Mouse (Mus musculus): Measurements from ENCODE around the gene Limch1. TPM values are rescaled to one million over a fixed set of nuclear protein-coding genes. Genes with fewer than 3 reads are reported as not detected.

Gene Limch1
- polyA plus RNA-seq, 1 experiment from 2014 or later = 58.6 TPM

GRCm38 (mm10) chr5:66717931-66718330, 27.7 kb upstream of the Limch1 start:
- WGBS = 68% methylated on average over 4 of the region's 4 CpGs

GRCm38 (mm10) chr5:66718413-66718812, 27.2 kb upstream of the Limch1 start:
- no peaks in the 10 kb centered on the region for H3K27me3 ChIP-seq (ENCODE audit: control insufficient read depth, insufficient read depth, low read length)
- H3K4me3 ChIP-seq (replicated peaks; ENCODE audit: low read length) = no peak overlapping the region
- no peak overlapping the region for H3K4me2 ChIP-seq (replicated peaks)
- H3K36me3 ChIP-seq (replicated peaks; ENCODE audit: control insufficient read depth, insufficient read depth) = no peaks in the 10 kb centered on the region
- H3K9me3 ChIP-seq (ENCODE audit: control insufficient read depth, low read length) = no peaks in the 10 kb centered on the region
- no peak for ATAC-seq (ENCODE audit: low FRiP score)
- no peak overlapping the region for H3K9ac ChIP-seq
- no peak for DNase-seq (ENCODE audit: low spot score)
- 56% methylated on average over 3 of the region's 3 CpGs for WGBS
- 0 out of 2 replicates have a peak, but pooled peaks cover 3% of the 10 kb centered on the region for H3K4me1 ChIP-seq (replicated peaks; ENCODE audit: control insufficient read depth, insufficient read depth, low read length)
- H3K27ac ChIP-seq = no peak overlapping the region

More at GRCm38 (mm10) chr5:66717931-66718330, 27.7 kb upstream of the Limch1 start:
- Histone ChIP-seq H3K9me3 (ENCODE audit: control insufficient read depth, low read length) (no peaks in the 10 kb centered on the region), H3K4me3 (replicated peaks; ENCODE audit: low read length) (no peak overlapping the region), H3K4me1 (replicated peaks; ENCODE audit: control insufficient read depth, insufficient read depth, low read length) (0 out of 2 replicates have a peak, but pooled peaks cover 3% of the 10 kb centered on the region), H3K9ac (no peak overlapping the region), H3K27me3 (ENCODE audit: control insufficient read depth, insufficient read depth, low read length) (no peaks in the 10 kb centered on the region), H3K36me3 (replicated peaks; ENCODE audit: control insufficient read depth, insufficient read depth) (no peaks in the 10 kb centered on the region), H3K27ac (no peak overlapping the region), H3K4me2 (replicated peaks) (no peak overlapping the region)
- ATAC-seq (ENCODE audit: low FRiP score) = no peak
- no peak for DNase-seq (ENCODE audit: low spot score)

GRCm38 (mm10) chr5:66718880-66719279, 26.7 kb upstream of the Limch1 start:
- WGBS = 72% methylated on average over 7 of the region's 7 CpGs

GRCm38 (mm10) chr5:66720921-66721320, 24.7 kb upstream of the Limch1 start:
- Histone ChIP-seq H3K9ac (no peak overlapping the region), H3K4me3 (replicated peaks; ENCODE audit: low read length) (no peak overlapping the region), H3K4me1 (replicated peaks; ENCODE audit: control insufficient read depth, insufficient read depth, low read length) (0 out of 2 replicates have a peak, but pooled peaks cover 3% of the 10 kb centered on the region), H3K9me3 (ENCODE audit: control insufficient read depth, low read length) (no peaks in the 10 kb centered on the region), H3K27me3 (ENCODE audit: control insufficient read depth, insufficient read depth, low read length) (no peaks in the 10 kb centered on the region), H3K27ac (no peak overlapping the region), H3K36me3 (replicated peaks; ENCODE audit: control insufficient read depth, insufficient read depth) (no peaks in the 10 kb centered on the region), H3K4me2 (replicated peaks) (no peak overlapping the region)
- ATAC-seq (ENCODE audit: low FRiP score) = no peak
- DNase-seq (ENCODE audit: low spot score) = no peak
- WGBS = 15% methylated on average over 5 of the region's 5 CpGs

More at GRCm38 (mm10) chr5:66718880-66719279, 26.7 kb upstream of the Limch1 start:
- Histone ChIP-seq H3K4me3 (replicated peaks; ENCODE audit: low read length) (no peak overlapping the region), H3K27me3 (ENCODE audit: control insufficient read depth, insufficient read depth, low read length) (no peaks in the 10 kb centered on the region), H3K4me1 (replicated peaks; ENCODE audit: control insufficient read depth, insufficient read depth, low read length) (0 out of 2 replicates have a peak, but pooled peaks cover 3% of the 10 kb centered on the region), H3K9me3 (ENCODE audit: control insufficient read depth, low read length) (no peaks in the 10 kb centered on the region), H3K4me2 (replicated peaks) (no peak overlapping the region), H3K9ac (no peak overlapping the region), H3K36me3 (replicated peaks; ENCODE audit: control insufficient read depth, insufficient read depth) (no peaks in the 10 kb centered on the region), H3K27ac (no peak overlapping the region)
- ATAC-seq (ENCODE audit: low FRiP score) (no peak), DNase-seq (ENCODE audit: low spot score) (no peak)

- H3K4me3 ChIP-seq (replicated peaks; ENCODE audit: low read length) = no peak overlapping the region
- H3K9me3 ChIP-seq (ENCODE audit: control insufficient read depth, low read length) = no peaks in the 10 kb centered on the region
- H3K27me3 ChIP-seq (ENCODE audit: control insufficient read depth, insufficient read depth, low read length) = no peaks in the 10 kb centered on the region
- H3K27ac ChIP-seq = peak overlapping the region; percentile 23; the same call in 1 of the 2 replicates
- ATAC-seq (ENCODE audit: low FRiP score) (no peak), DNase-seq (ENCODE audit: low spot score) (no peak)
- 78% methylated on average over 9 of the region's 9 CpGs for WGBS
- H3K9ac ChIP-seq = no peak overlapping the region
- 0 out of 2 replicates have a peak, but pooled peaks cover 3% of the 10 kb centered on the region for H3K4me1 ChIP-seq (replicated peaks; ENCODE audit: control insufficient read depth, insufficient read depth, low read length)
- no peak overlapping the region for H3K4me2 ChIP-seq (replicated peaks)
- no peaks in the 10 kb centered on the region for H3K36me3 ChIP-seq (replicated peaks; ENCODE audit: control insufficient read depth, insufficient read depth)
These were observed 23.0 kb upstream of the Limch1 start for GRCm38 (mm10) chr5:66722586-66722985.

GRCm38 (mm10) chr5:66723037-66723436, 22.6 kb upstream of the Limch1 start:
- no peak overlapping the region; the same call in 1 of the 2 replicates for H3K9ac ChIP-seq
- no peak for ATAC-seq (ENCODE audit: low FRiP score)
- H3K4me2 ChIP-seq (replicated peaks) = no peak overlapping the region
- WGBS = 59% methylated on average over 4 of the region's 4 CpGs
- H3K36me3 ChIP-seq (replicated peaks; ENCODE audit: control insufficient read depth, insufficient read depth) = no peaks in the 10 kb centered on the region
- peak overlapping the region; percentile 23; the same call in 1 of the 2 replicates for H3K27ac ChIP-seq
- H3K9me3 ChIP-seq (ENCODE audit: control insufficient read depth, low read length) = no peaks in the 10 kb centered on the region
- no peaks in the 10 kb centered on the region for H3K27me3 ChIP-seq (ENCODE audit: control insufficient read depth, insufficient read depth, low read length)
- H3K4me1 ChIP-seq (replicated peaks; ENCODE audit: control insufficient read depth, insufficient read depth, low read length) = 0 out of 2 replicates have a peak, but pooled peaks cover 3% of the 10 kb centered on the region
- H3K4me3 ChIP-seq (replicated peaks; ENCODE audit: low read length) = no peak overlapping the region
- no peak for DNase-seq (ENCODE audit: low spot score)

- DNase-seq (ENCODE audit: low spot score) (no peak), ATAC-seq (ENCODE audit: low FRiP score) (no peak)
- Histone ChIP-seq H3K27ac (0 out of 2 replicates have a peak overlapping the region, but pooled peaks have one; percentile 4), H3K27me3 (ENCODE audit: control insufficient read depth, insufficient read depth, low read length) (no peaks in the 10 kb centered on the region), H3K4me3 (replicated peaks; ENCODE audit: low read length) (no peak overlapping the region), H3K4me1 (replicated peaks; ENCODE audit: control insufficient read depth, insufficient read depth, low read length) (0 out of 2 replicates have a peak, but pooled peaks cover 3% of the 10 kb centered on the region), H3K9ac (no peak overlapping the region; the same call in 1 of the 2 replicates), H3K4me2 (replicated peaks) (no peak overlapping the region), H3K36me3 (replicated peaks; ENCODE audit: control insufficient read depth, insufficient read depth) (no peaks in the 10 kb centered on the region), H3K9me3 (ENCODE audit: control insufficient read depth, low read length) (no peaks in the 10 kb centered on the region)
- 91% methylated on average over 3 of the region's 3 CpGs for WGBS
These were observed 22.0 kb upstream of the Limch1 start for GRCm38 (mm10) chr5:66723626-66724025.

GRCm38 (mm10) chr5:66729306-66729705, 16.3 kb upstream of the Limch1 start:
- no peak overlapping the region for H3K4me2 ChIP-seq (replicated peaks)
- H3K27me3 ChIP-seq (ENCODE audit: control insufficient read depth, insufficient read depth, low read length) = no peaks in the 10 kb centered on the region
- no peak overlapping the region for H3K4me3 ChIP-seq (replicated peaks; ENCODE audit: low read length)
- peaks cover 11% of the 10 kb centered on the region for H3K4me1 ChIP-seq (replicated peaks; ENCODE audit: control insufficient read depth, insufficient read depth, low read length)
- no peak for DNase-seq (ENCODE audit: low spot score)
- WGBS = 89% methylated on average over 4 of the region's 4 CpGs
- H3K36me3 ChIP-seq (replicated peaks; ENCODE audit: control insufficient read depth, insufficient read depth) = no peaks in the 10 kb centered on the region
- no peak overlapping the region for H3K27ac ChIP-seq
- no peaks in the 10 kb centered on the region for H3K9me3 ChIP-seq (ENCODE audit: control insufficient read depth, low read length)
- ATAC-seq (ENCODE audit: low FRiP score) = no peak
- no peak overlapping the region for H3K9ac ChIP-seq

GRCm38 (mm10) chr5:66730621-66731301, 14.9 kb upstream of the Limch1 start:
- Histone ChIP-seq H3K9ac (no peak overlapping the region), H3K27ac (peak overlapping the region; percentile 62), H3K36me3 (replicated peaks; ENCODE audit: control insufficient read depth, insufficient read depth) (no peaks in the 10 kb centered on the region), H3K4me3 (replicated peaks; ENCODE audit: low read length) (no peak overlapping the region), H3K27me3 (ENCODE audit: control insufficient read depth, insufficient read depth, low read length) (no peaks in the 10 kb centered on the region), H3K4me1 (replicated peaks; ENCODE audit: control insufficient read depth, insufficient read depth, low read length) (peaks cover 11% of the 10 kb centered on the region), H3K4me2 (replicated peaks) (peak overlapping the region; percentile 38), H3K9me3 (ENCODE audit: control insufficient read depth, low read length) (no peaks in the 10 kb centered on the region)
- ATAC-seq (ENCODE audit: low FRiP score) (peak; percentile 94), DNase-seq (ENCODE audit: low spot score) (peak; percentile 82)
- WGBS = 15% methylated on average over 11 of the region's 11 CpGs
